Mouse (Mus musculus) MEL (cell line): Measurements from ENCODE around the gene Kif5c.

Experiments used
- CTCF ChIP-seq, 3 experiments: IDR thresholded peaks in 2 of 3; conservative IDR thresholded peaks in 1 of 3; 2 replicates each; pipeline ENCODE4 v1.5.1; 2011 to 2012; ENCODE audit warnings: low read length in 3 of 3, low read depth in 2 of 3, mild to moderate bottlenecking in 2 of 3, improper control_type of control experiment in 1 of 3, inconsistent platforms in 1 of 3, mixed read lengths in 1 of 3, moderate library complexity in 1 of 3; ENCODE audit not compliant: control insufficient read depth in 1 of 3, insufficient read depth in 1 of 3, poor library complexity in 1 of 3, severe bottlenecking in 1 of 3
- NELFE ChIP-seq: IDR thresholded peaks from 2 replicates; pipeline ENCODE4 v1.6.1; 2011; ENCODE audit warnings: low read depth, low read length, improper control_type of control experiment
- POLR2A ChIP-seq, 2 experiments: IDR thresholded peaks; 2 replicates each; pipeline ENCODE4 v1.6.1; 2011 to 2012; ENCODE audit warnings: low read length in 2 of 2, mild to moderate bottlenecking in 2 of 2, control low read depth in 1 of 2, improper control_type of control experiment in 1 of 2, low read depth in 1 of 2, moderate library complexity in 1 of 2; ENCODE audit not compliant: control insufficient read depth in 1 of 2, insufficient read depth in 1 of 2, poor library complexity in 1 of 2

DNA sequence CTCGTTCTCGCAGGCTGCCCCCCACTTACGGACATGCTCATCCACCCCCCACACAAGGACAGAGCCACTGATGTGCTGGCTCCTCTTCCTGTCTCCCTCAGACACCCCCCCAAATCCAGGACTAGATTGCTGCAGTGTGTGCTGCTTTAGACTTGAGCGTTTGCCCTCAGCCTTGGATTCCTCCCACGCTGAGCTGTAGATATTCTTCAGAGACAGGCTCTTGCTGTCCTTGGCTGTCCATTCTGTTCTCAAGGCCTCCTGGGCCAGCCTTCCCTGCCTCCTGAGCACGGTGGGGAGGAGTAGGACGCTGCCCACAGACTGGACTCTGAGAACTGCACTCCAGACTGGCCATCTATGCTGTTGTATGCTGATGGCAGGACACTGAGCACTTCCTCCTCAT is 127.8 kb downstream of the Kif5c start:
- TF ChIP-seq POLR2A (IDR thresholded peaks at IDR 0.05; ENCODE audit: control insufficient read depth in 1 of 2, insufficient read depth in 1 of 2, low read depth in 1 of 2, low read length in 2 of 2, poor library complexity in 1 of 2) (no peak), CTCF (IDR thresholded peaks at IDR 0.05 in 2 of 3, conservative IDR thresholded peaks at IDR 0.05 in 1 of 3; ENCODE audit: control insufficient read depth in 1 of 3, insufficient read depth in 1 of 3, low read depth in 2 of 3, low read length in 3 of 3, poor library complexity in 1 of 3, severe bottlenecking in 1 of 3) (no peak), NELFE (no peak)
